Mouse (Mus musculus): Measurements from ENCODE around the gene Rora. TPM values are rescaled to one million over a fixed set of nuclear protein-coding genes. Genes with fewer than 3 reads are reported as not detected.

Gene Rora
- polyA plus RNA-seq, 1 experiment from 2014 or later, result 5.0 TPM

DNA sequence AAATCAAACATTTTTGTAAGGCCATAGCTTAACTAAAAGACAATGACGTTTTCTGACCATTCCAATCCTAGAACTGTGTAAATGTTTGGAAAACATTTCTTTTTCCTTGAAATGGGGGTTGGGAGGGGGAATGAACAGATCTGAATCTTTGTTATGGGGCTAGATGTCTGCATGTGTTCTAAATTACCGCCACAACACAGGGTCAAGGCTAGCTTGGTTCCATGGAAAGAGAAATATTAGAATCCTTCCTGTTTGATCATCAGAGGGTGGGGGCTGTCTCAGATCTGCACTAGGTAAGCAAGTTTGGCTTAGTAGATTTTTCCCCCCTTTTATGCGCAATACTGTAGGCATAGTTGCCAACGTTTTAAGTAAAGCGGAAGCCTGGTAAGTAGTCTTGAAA, 635.0 kb downstream of the Rora start:
- H3K27me3 ChIP-seq (ENCODE audit: insufficient read depth, poor library complexity, severe bottlenecking), result peaks cover 17% of the 10 kb centered on the region; the same call in 1 of the 2 replicates
- no peaks in the 10 kb centered on the region for H3K9me3 ChIP-seq
- H3K4me1 ChIP-seq, result peaks cover 22% of the 10 kb centered on the region
- WGBS, result 44% methylated on average over 5 of the region's 5 CpGs
- no peaks in the 10 kb centered on the region for H3K36me3 ChIP-seq
- peak; percentile 30 for DNase-seq (ENCODE audit: low spot score)
- H3K27ac ChIP-seq, result no peak overlapping the region
- H3K4me3 ChIP-seq, result no peak overlapping the region; the same call in 1 of the 2 replicates

DNA sequence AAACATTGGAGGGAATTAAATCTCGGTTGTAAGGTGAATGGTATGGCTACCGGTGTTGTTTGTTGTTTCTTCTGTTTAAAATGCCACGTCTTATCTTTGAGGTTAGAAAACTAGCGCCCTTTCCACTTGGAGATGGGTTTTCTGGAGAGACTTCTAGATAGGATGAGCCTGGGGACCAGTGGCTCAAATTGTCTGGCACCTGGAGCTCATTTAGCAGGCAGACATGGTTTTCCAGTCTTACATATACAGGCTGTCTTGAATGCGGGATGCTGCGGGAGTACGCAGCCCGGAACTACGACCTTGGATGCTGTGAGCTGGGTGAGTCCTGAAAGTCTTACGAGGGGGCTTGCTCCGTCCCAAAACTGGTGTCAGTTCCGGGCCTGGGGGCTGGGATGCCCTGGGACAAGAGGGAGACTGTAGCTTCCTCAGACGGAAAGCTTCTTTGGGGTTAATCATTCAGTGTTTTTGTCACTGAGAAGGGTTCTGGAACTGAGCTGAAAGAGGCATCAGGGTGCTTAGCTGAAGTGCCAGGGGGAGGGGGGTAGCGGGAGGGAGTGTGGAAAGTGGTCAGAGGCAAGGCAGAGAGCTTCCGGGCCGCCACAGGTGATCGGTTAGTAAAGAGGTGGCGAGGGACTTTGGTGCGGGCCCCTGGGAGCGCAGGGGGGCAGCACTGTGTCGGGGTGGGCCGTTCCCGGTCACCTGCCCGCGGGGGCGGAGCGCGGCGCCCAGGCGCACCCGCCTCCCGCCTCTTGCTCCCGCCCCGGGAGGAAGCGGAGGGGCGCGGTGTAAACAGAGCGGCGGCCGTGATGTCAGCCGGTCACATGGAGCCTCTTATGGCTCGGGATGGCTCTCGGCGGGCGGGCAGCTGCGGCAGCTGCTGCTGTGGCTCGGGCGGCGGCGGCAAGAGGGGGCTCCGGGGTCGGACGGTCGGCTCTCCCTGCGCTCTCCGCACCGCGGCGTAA, 635.8 kb downstream of the Rora start:
- H3K36me3 ChIP-seq, result no peaks in the 10 kb centered on the region
- DNase-seq (ENCODE audit: low spot score), result peak; percentile 91
- peak overlapping the region; percentile 89 for H3K27ac ChIP-seq
- peaks cover 21% of the 10 kb centered on the region; the same call in 1 of the 2 replicates for H3K27me3 ChIP-seq (ENCODE audit: insufficient read depth, poor library complexity, severe bottlenecking)
- peaks cover 22% of the 10 kb centered on the region for H3K4me1 ChIP-seq
- under 1% methylated on average over 59 of the region's 59 CpGs for WGBS
- H3K9me3 ChIP-seq, result no peaks in the 10 kb centered on the region
- H3K4me3 ChIP-seq, result peak overlapping the region; percentile 87

DNA sequence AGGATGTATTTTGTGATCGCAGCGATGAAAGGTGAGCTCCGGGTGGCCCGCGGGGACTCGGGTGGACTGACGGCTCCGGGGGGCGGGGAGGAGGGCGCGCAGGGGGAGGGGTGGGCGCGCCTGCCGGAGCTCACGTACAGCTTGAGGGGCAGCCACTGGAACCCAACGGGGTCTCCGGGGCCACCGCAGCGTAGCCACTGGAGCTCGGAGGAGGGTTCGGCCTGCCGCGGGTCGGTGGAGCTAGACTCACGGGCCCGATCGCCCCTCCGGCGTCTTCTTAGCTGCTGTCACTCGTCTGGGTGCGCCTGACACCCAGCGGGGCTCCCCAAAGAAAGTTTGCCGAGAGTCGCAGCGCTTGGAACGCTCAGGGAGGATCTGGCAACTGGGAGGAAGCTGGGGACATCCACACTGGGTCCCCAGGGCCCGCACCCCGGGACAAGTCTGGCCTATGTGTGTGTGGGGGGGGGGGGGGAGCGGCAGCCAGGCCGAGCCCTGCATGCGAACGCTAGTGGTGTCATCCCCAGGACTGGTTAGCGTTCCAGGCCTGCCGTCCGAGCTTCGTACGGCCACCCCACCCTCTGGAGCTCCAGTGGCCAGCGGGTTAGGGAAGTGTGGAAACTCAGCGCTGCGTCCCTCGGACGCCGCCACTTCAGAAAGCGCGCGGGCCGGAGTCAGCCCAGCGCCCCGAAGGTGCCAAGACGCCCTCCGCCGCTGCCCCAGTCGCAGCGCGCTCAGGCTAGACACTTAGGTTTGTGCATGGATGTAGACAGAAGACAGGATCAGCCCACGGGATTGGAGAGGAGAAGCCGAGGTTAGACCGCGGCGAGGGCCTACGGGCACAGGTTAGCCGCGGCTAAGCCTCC, 636.7 kb downstream of the Rora start:
- Histone ChIP-seq H3K27ac (peak overlapping the region; percentile 89), H3K27me3 (ENCODE audit: insufficient read depth, poor library complexity, severe bottlenecking) (peaks cover 21% of the 10 kb centered on the region; the same call in 1 of the 2 replicates), H3K4me3 (peak overlapping the region; percentile 87), H3K9me3 (no peaks in the 10 kb centered on the region), H3K4me1 (peaks cover 22% of the 10 kb centered on the region), H3K36me3 (no peaks in the 10 kb centered on the region)
- peak; percentile 75 for DNase-seq (ENCODE audit: low spot score)
- under 1% methylated on average over 69 of the region's 73 CpGs for WGBS

DNA sequence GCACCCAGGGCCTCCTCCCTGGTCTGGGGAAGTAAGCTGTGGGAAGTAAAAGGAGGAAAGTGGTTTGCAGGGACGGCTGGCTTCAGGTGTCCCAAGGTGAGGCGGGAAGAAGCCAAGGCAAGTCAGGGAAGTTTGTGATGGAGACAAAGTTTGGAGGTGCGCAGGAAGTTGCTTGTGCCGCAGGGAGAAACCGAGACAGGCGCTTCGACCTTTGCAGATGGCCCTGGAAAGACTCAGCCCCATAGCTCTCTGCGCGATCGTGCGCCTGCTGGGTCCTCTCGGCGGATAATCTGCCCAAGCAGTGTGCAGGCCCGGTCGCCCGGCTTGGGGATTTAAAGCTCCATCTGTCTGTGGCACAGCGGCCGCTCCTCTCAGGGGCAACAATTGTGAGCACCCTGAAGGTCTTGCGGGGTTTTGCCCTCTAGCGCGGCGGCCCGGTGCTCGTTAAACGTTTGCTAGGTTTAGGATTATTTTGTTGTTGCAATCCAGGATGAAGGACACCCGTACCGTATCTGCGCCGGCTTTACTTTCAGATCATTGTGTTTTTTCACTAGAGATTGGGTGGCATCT, 637.4 kb downstream of the Rora start:
- Histone ChIP-seq H3K4me1 (peaks cover 22% of the 10 kb centered on the region), H3K27me3 (ENCODE audit: insufficient read depth, poor library complexity, severe bottlenecking) (peaks cover 21% of the 10 kb centered on the region; the same call in 1 of the 2 replicates), H3K4me3 (peak overlapping the region; percentile 87), H3K9me3 (no peaks in the 10 kb centered on the region), H3K27ac (peak overlapping the region; percentile 89), H3K36me3 (no peaks in the 10 kb centered on the region)
- WGBS, result under 1% methylated on average over 29 of the region's 29 CpGs
- peak; percentile 76 for DNase-seq (ENCODE audit: low spot score)

DNA sequence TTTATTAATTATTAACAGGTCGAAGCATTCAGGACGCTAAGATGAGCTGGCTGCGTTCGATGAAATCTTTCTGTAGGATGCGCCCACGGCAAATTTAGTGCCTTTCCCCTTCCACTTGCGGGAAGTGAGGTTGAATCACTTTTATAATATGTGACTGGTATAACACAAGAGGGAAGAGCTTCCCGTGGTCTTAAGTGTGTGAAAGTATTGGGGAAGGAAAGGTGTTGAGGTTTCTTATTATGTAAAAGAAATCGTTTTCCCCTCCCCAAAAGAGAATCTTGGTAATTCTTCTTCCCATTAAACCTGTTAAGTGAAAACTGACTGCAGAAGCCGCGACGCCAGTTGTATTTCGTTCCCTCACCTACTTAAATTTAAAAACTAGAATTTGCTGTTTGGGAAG, 637.9 kb downstream of the Rora start:
- WGBS, result 13% methylated on average over 13 of the region's 13 CpGs
- peaks cover 22% of the 10 kb centered on the region for H3K4me1 ChIP-seq
- H3K4me3 ChIP-seq, result peak overlapping the region; percentile 87
- no peaks in the 10 kb centered on the region for H3K36me3 ChIP-seq
- peak overlapping the region; percentile 89; the same call in 1 of the 2 replicates for H3K27ac ChIP-seq
- DNase-seq (ENCODE audit: low spot score), result no peak
- H3K9me3 ChIP-seq, result no peaks in the 10 kb centered on the region
- H3K27me3 ChIP-seq (ENCODE audit: insufficient read depth, poor library complexity, severe bottlenecking), result peaks cover 21% of the 10 kb centered on the region; the same call in 1 of the 2 replicates

DNA sequence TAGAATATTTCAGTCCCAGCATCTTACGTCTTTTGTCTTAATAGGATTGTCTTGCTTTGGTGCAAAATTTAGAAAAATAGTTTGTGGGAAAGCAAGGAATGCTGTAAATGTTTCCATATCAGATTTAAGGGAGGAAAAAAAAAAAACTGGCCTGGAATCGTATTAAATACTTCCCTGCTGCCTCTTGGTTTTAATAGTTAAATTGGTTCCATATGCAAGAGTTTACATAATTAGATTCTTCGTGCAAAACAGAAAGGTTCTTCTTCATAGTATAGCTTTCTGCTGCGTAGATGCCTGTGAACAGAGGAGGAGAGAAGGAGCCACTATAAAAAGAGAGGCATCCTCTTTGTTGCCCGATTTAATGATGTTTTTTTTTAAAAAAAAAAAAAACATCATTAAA, 638.8 kb downstream of the Rora start:
- H3K27ac ChIP-seq, result no peak overlapping the region
- 64% methylated on average over 5 of the region's 5 CpGs for WGBS
- peaks cover 21% of the 10 kb centered on the region; the same call in 1 of the 2 replicates for H3K27me3 ChIP-seq (ENCODE audit: insufficient read depth, poor library complexity, severe bottlenecking)
- H3K36me3 ChIP-seq, result no peaks in the 10 kb centered on the region
- no peaks in the 10 kb centered on the region for H3K9me3 ChIP-seq
- H3K4me1 ChIP-seq, result peaks cover 22% of the 10 kb centered on the region
- DNase-seq (ENCODE audit: low spot score), result no peak
- no peak overlapping the region for H3K4me3 ChIP-seq

DNA sequence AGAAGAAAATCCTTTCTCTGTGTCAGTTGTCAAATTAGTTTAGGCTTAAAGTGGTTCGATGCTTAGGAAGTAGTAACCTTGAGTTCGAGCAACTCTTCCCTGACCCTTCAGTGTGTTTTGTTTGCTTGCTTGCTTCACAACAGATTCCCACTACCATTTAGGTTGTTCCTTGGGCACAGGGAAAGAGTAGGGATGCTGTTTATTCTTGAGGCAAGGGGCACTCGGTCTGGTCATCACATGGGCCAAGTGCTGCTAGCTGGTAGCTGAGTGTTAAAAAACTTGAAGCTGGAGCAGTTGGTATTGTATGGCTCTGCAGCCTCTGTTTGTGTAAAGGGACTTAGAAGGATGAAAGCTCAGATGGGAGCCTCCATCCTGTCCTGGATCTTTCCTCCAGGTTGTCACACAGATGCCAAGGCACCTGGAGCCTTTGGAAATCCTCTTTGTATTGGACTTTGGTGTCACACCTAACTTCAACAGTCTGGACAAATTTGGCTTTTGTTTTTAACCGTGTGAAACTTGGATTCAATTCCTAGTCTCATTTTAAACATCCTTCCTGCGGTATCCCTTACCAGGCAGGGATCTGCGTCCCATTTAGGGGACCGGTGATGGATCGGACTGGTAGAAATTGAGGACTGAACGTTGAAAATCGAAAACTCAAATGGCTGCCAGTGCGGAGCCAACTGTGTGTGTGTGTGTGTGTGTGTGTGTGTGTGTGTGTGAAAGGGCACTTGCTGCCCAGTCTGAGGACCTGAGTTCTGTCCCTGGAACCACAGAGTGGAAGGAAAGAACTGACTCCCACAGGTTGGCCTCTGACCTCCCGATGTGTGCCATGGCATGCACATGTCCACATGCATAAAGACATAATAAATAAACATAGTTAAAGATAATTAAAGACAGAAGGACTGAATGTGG, 639.4 kb downstream of the Rora start:
- 86% methylated on average over 12 of the region's 12 CpGs for WGBS
- peaks cover 22% of the 10 kb centered on the region for H3K4me1 ChIP-seq
- no peak overlapping the region for H3K4me3 ChIP-seq

DNA sequence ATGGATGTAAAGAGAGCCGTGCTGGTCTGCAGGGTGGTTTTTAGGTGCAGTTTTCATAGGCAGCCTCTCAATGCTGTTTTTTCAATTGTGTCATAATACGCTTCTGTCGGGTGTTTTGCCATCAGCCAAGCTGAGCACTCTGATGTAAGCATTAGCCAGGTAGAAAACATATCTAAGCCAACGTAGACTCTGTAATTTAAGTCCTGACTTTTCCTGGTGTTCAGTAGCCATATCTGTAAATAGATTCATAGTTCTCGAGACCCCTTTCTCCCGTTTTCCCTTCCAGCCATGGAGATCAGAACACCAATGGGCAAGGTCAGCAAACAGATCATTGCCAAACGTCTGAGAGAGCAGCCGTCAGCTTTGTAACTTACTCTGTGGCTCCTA, 640.1 kb downstream of the Rora start:
- H3K36me3 ChIP-seq, result no peaks in the 10 kb centered on the region
- H3K4me1 ChIP-seq, result peaks cover 22% of the 10 kb centered on the region
- peaks cover 21% of the 10 kb centered on the region; the same call in 1 of the 2 replicates for H3K27me3 ChIP-seq (ENCODE audit: insufficient read depth, poor library complexity, severe bottlenecking)
- no peak overlapping the region for H3K4me3 ChIP-seq
- WGBS, result 78% methylated on average over 8 of the region's 8 CpGs
- H3K9me3 ChIP-seq, result no peaks in the 10 kb centered on the region
- peak; percentile 38 for DNase-seq (ENCODE audit: low spot score)
- no peak overlapping the region for H3K27ac ChIP-seq

More for the DNA sequence above, 639.4 kb downstream of the Rora start:
- peak; percentile 58 for DNase-seq (ENCODE audit: low spot score)
- Histone ChIP-seq H3K27me3 (ENCODE audit: insufficient read depth, poor library complexity, severe bottlenecking) (peaks cover 21% of the 10 kb centered on the region; the same call in 1 of the 2 replicates), H3K27ac (no peak overlapping the region), H3K9me3 (no peaks in the 10 kb centered on the region), H3K36me3 (no peaks in the 10 kb centered on the region)

DNA sequence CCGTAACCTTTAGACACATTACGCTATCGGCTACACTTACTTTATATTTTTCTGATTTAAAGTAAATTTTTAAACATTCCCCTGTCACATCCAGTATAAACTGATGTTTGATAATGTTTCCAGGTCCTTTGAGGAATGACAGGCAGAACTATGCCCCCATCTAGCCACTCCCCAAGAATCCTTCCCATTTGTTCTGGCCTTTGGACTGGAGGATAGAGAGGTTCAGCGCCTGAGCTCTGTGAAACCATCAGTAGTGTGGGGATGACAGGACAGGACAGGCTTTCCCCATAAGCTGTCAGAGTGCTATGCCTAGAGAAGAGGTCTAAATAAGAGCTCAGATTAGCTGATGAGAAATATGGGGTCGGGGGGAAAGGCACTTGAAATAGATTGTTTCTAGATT, 640.8 kb downstream of the Rora start:
- Histone ChIP-seq H3K27me3 (ENCODE audit: insufficient read depth, poor library complexity, severe bottlenecking) (peaks cover 21% of the 10 kb centered on the region; the same call in 1 of the 2 replicates), H3K4me1 (peaks cover 19% of the 10 kb centered on the region), H3K36me3 (no peaks in the 10 kb centered on the region), H3K27ac (no peak overlapping the region), H3K4me3 (no peak overlapping the region), H3K9me3 (no peaks in the 10 kb centered on the region)
- 74% methylated on average over 5 of the region's 5 CpGs for WGBS
- DNase-seq (ENCODE audit: low spot score), result peak; percentile 16

DNA sequence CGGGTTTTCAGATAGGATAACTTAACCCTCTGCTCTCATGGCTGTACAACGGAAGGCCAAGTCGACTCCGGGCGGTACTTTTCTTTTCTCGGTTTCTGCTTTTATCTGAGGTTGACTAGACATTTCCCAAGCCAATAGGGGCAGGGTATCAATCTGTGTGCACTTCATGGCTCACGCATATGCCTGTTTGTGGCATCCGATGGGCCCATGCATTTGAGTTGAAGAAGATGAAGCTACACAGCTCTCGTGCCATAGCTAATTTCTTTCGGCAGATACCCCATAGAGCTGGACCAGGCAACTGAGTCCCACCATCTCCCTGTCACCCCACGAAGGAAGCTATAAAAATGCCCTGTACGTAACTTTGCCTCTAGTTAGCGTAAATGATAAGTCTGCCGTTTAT, 641.3 kb downstream of the Rora start:
- no peaks in the 10 kb centered on the region for H3K9me3 ChIP-seq
- DNase-seq (ENCODE audit: low spot score), result no peak
- H3K27ac ChIP-seq, result no peak overlapping the region
- H3K4me1 ChIP-seq, result peaks cover 17% of the 10 kb centered on the region
- H3K4me3 ChIP-seq, result no peak overlapping the region
- 81% methylated on average over 14 of the region's 14 CpGs for WGBS
- no peaks in the 10 kb centered on the region for H3K36me3 ChIP-seq
- peaks cover 21% of the 10 kb centered on the region; the same call in 1 of the 2 replicates for H3K27me3 ChIP-seq (ENCODE audit: insufficient read depth, poor library complexity, severe bottlenecking)

DNA sequence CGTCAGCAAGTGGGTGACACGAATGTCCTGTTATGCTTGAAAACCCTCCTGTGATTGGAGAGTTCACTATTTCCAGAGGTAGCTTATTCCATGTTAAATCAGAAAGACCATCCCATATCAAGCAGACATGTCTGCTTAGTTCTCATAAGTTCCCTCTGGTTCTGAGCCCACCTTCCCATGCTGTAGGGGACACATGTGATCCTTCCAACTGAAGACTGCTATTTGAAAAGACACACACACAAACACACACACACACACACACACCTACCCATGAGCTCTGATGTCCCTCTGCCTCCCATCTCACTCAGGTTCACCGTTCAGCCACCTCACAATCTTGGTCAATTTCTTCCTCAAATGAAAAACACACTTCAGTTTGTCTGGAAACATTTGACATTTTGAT, 642.2 kb downstream of the Rora start:
- Histone ChIP-seq H3K9me3 (no peaks in the 10 kb centered on the region), H3K36me3 (no peaks in the 10 kb centered on the region), H3K4me3 (no peak overlapping the region), H3K27me3 (ENCODE audit: insufficient read depth, poor library complexity, severe bottlenecking) (peaks cover 21% of the 10 kb centered on the region; the same call in 1 of the 2 replicates), H3K27ac (no peak overlapping the region), H3K4me1 (peaks cover 10% of the 10 kb centered on the region)
- peak; percentile 19 for DNase-seq (ENCODE audit: low spot score)
- WGBS, result 78% methylated on average over 3 of the region's 3 CpGs
